Mouse (Mus musculus) myocyte (in vitro differentiated cells): ENCODE measurements around the gene Fam207a.

ENCODE experiments used
- CEBPB ChIP-seq: IDR thresholded peaks from 2 replicates; pipeline ENCODE4 v1.6.1; 2011; ENCODE audit warnings: mild to moderate bottlenecking, moderate library complexity; ENCODE audit not compliant: poor library complexity, insufficient read depth, severe bottlenecking
- MAX ChIP-seq: IDR thresholded peaks from one replicate; pipeline ENCODE4 v1.6.1; 2011; ENCODE audit warnings: low read depth, mild to moderate bottlenecking, control low read depth
- POLR2A ChIP-seq: IDR thresholded peaks from one replicate; pipeline ENCODE4 v1.6.1; 2011; ENCODE audit warnings: low read depth, mild to moderate bottlenecking, control low read depth, moderate library complexity; ENCODE audit not compliant: insufficient read length
- POLR2AphosphoS2 ChIP-seq: IDR thresholded peaks from one replicate; pipeline ENCODE4 v1.6.1; 2011; ENCODE audit warnings: low read depth, control low read depth; ENCODE audit not compliant: insufficient read length
- SRF ChIP-seq: IDR thresholded peaks from one replicate; pipeline ENCODE4 v1.6.1; 2011; ENCODE audit warnings: low read depth; ENCODE audit not compliant: control insufficient read depth, insufficient read length

GRCm38 (mm10) chr10:77468675-77469074, 46.9 kb downstream of the Fam207a start:
- TF ChIP-seq POLR2A (no peak), CEBPB (no peak), MAX (no peak), SRF (no peak), POLR2AphosphoS2 (no peak)
